Mouse (Mus musculus) midbrain, embryonic 14.5 days (tissue): ENCODE data around the gene Cxcl12. TPM values are rescaled to one million over a fixed set of nuclear protein-coding genes. Genes with fewer than 3 reads are reported as not detected.

Experiments used
- ATAC-seq: fragments of 200-750 bp; cut with Nextera tagmentation; 2 replicates; pipeline ENCODE4 v1.8.0; 2017; ENCODE audit warnings: moderate number of reproducible peaks, moderate library complexity; ENCODE audit not compliant: low FRiP score, low TSS enrichment
- DNase-seq: peaks from one replicate; pipeline ENCODE4 v3.0.0-alpha.2; 2015
- H3K27ac ChIP-seq: fragments of 300-500 bp; sonication (generic); replicated peaks from 2 replicates; pipeline ENCODE4 v1.5.1; 2014; ENCODE audit warnings: mild to moderate bottlenecking, low read depth, low read length, moderate library complexity
- H3K27me3 ChIP-seq: fragments of 300-500 bp; sonication (generic); 2 replicates; pipeline ENCODE4 v1.6.1; 2014; ENCODE audit warnings: low read length, control low read depth, mixed read lengths; ENCODE audit not compliant: control insufficient read depth, insufficient read depth
- H3K36me3 ChIP-seq: fragments of 300-500 bp; sonication (generic); 2 replicates; pipeline ENCODE4 v1.6.1; 2014; ENCODE audit warnings: low read length, control low read depth; ENCODE audit not compliant: control insufficient read depth, insufficient read depth
- H3K4me1 ChIP-seq: fragments of 300-500 bp; sonication (generic); 2 replicates; pipeline ENCODE4 v1.6.1; 2014; ENCODE audit warnings: mild to moderate bottlenecking, antibody characterized with exemption, low read length, control low read depth; ENCODE audit not compliant: control insufficient read depth, insufficient read depth
- H3K4me2 ChIP-seq: fragments of 300-500 bp; sonication (generic); 2 replicates; pipeline ENCODE4 v1.6.1; 2014; ENCODE audit warnings: mild to moderate bottlenecking, low read length, moderate library complexity
- H3K4me3 ChIP-seq: fragments of 300-500 bp; sonication (generic); replicated peaks from 2 replicates; pipeline ENCODE4 v1.5.1; 2014; ENCODE audit warnings: low read depth, low read length
- H3K9ac ChIP-seq: fragments of 300-500 bp; sonication (generic); replicated peaks from 2 replicates; pipeline ENCODE4 v1.6.1; 2014; ENCODE audit warnings: mild to moderate bottlenecking, low read length, moderate library complexity
- H3K9me3 ChIP-seq: fragments of 300-500 bp; sonication (generic); 2 replicates; pipeline ENCODE4 v1.6.1; 2016; ENCODE audit warnings: low read length, control low read depth, mixed read lengths; ENCODE audit not compliant: control insufficient read depth
- WGBS: fragments of 180-500 bp; shearing (Covaris S2); extraction: QIAGEN DNeasy Blood & Tissue Kit; methylation state at CpG from one replicate; pipeline ENCODE4 v1.1.7; 2014; 5-methylcytosine and 5-hydroxymethylcytosine counted together
- polyA plus RNA-seq: library from polyadenylated mRNA; unstranded; fragments of >200 nt; fragmentation: Nextera tagmentation; extraction: Ambion mirVana; gene quantifications from 2 replicates; pipeline ENCODE4 v1.2.1, GENCODE M21; 2014

The Cxcl12 gene
- polyA plus RNA-seq = 6.4 and 80.3 TPM in 2 replicates

DNA sequence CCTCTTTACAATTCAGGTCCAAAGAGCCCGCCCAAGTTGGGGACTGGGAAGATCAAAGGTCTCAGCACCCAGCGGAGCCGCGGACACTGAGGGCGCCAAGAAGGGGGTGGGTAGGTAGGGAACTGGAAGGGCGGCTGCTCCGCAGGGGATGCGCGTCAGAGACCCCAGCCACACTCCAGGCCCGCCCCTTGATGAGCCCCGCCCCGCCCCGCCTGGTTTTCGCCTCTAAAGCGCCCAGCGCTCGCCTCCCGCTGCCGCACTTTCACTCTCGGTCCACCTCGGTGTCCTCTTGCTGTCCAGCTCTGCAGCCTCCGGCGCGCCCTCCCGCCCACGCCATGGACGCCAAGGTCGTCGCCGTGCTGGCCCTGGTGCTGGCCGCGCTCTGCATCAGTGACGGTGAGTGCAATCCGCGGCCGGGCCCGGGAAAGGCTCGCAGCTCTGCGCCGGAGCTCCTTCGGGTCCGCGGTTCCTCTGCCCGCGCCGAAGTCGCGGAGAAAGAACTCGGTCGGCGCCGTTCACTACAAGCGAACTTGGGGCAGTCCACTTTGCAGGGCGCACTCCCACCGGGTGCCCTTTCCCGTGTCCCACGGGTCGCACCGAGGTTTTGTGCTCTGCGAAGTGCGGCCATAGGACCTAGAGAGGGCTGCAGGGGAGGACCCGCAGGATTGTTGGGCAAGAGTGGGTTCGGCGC is at the start of gene Cxcl12:
Gene Cxcl12 (plus strand): TSS at position 215 of the 691 bp plus-strand sequence.
- no peak within 1 kb of the TSS for H3K27ac ChIP-seq
- under 1% methylated on average over 64 of the region's 64 CpGs for WGBS
- DNase-seq (peak; percentile 65), ATAC-seq (0 out of 2 replicates have a peak, but pooled peaks have one; percentile 21)
- peak within 1 kb of the TSS; percentile 90 for H3K4me2 ChIP-seq
- H3K27me3 ChIP-seq = peaks cover 70% of the 10 kb centered on the region
- H3K4me3 ChIP-seq = peak within 1 kb of the TSS; percentile 49
- H3K9ac ChIP-seq = peak within 1 kb of the TSS; percentile 54
- no peaks in the 10 kb centered on the region for H3K36me3 ChIP-seq
- peaks cover 14% of the 10 kb centered on the region; the same call in 1 of the 2 replicates for H3K4me1 ChIP-seq
- no peaks in the 10 kb centered on the region for H3K9me3 ChIP-seq

DNA sequence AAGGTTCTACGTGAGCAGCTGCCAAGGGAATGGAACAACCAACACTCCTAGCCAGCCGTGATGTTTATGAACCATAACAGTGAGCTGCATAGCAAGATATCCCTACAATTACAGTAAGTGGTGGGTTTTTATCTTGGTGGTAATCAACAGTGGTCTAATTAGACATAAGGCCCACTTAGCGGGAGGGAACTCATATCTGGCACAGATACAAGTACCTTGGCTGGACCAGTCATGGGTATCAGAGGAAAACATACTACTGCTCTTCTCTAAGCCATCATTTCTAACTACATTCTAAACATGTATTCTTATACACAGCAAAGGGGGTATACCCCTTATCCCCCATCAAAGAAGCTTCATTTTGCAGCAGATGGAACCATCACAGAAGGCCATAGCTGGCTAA is 46.3 kb upstream of the Cxcl12 start:
- H3K9ac ChIP-seq = no peak overlapping the region
- no peak overlapping the region for H3K4me3 ChIP-seq
- no peaks in the 10 kb centered on the region for H3K4me1 ChIP-seq
- no peaks in the 10 kb centered on the region for H3K27me3 ChIP-seq
- no peaks in the 10 kb centered on the region for H3K9me3 ChIP-seq
- no peak overlapping the region for H3K4me2 ChIP-seq
- 92% methylated on average over 3 of the region's 3 CpGs for WGBS
- no peak overlapping the region for H3K27ac ChIP-seq
- no peaks in the 10 kb centered on the region for H3K36me3 ChIP-seq
- DNase-seq (no peak), ATAC-seq (no peak)

DNA sequence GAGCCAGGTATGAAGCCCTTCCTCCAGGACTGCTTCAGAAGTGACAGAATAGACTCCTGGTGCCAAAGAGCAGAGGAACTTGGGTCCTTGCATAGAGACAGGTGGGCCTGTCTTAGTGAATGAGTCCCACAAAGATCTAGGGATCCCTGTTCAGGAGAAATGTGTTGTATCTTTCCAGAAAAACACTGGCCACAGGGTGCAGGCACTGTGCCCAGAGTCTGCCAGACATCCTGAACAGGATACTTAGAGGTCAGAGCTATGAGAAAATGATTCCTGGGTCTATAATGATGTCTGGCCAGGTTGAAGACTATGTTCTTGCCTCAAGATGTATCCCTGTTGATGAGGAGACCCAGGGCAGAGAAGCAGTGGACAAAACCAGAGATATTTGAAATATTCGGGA is 42.0 kb upstream of the Cxcl12 start:
- DNase-seq (no peak), ATAC-seq (no peak)
- H3K27me3 ChIP-seq = no peaks in the 10 kb centered on the region
- no peaks in the 10 kb centered on the region for H3K36me3 ChIP-seq
- H3K4me2 ChIP-seq = no peak overlapping the region
- H3K9me3 ChIP-seq = no peaks in the 10 kb centered on the region
- no peak overlapping the region for H3K9ac ChIP-seq
- no peak overlapping the region for H3K27ac ChIP-seq
- H3K4me3 ChIP-seq = no peak overlapping the region
- 83% methylated on average over 1 of the region's 1 CpGs for WGBS
- no peaks in the 10 kb centered on the region for H3K4me1 ChIP-seq

DNA sequence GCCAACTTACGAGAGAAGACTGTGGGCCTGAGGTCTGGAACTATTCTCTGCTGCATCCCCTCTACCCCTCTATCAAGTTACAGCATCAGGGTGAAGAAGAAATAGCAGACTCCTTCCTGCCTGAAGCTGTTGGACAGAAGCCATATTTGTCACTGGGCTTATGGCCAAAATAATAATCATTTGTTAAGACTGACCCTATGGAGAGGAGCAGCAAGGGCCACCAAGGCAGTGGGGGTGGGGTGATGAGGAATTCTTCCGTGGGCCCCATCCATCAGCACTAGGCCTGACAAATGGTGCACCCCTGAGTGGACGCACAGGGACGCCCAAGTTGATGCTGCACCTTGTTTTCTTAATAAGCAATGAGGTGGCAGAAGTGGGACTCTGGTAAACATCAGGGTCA is 38.9 kb upstream of the Cxcl12 start:
- no peak for DNase-seq
- ATAC-seq = no peak
- Histone ChIP-seq H3K36me3 (no peaks in the 10 kb centered on the region), H3K27ac (no peak overlapping the region), H3K9ac (no peak overlapping the region), H3K4me3 (no peak overlapping the region), H3K27me3 (no peaks in the 10 kb centered on the region), H3K4me2 (no peak overlapping the region), H3K9me3 (no peaks in the 10 kb centered on the region), H3K4me1 (no peaks in the 10 kb centered on the region)
- 91% methylated on average over 4 of the region's 4 CpGs for WGBS

DNA sequence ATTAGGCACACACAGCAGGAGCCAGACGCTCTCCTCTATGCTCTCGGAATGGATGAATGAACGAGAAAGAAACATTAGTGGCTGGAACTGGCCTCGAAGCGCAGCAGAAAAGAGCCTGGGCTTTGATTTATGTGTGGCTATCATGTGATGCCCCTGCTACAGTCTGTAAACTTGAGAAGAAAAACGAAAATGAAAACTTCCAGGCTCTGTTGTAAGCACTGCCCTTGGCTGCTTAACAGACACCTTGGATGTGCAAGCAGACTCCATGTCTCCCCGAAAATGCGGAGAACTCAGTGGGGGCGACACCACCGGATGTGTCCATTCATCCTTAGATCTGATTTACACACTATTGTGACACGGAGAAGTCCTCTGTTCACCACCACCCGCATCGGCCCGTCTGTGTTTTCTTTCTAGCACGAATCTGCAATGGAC is 37.6 kb upstream of the Cxcl12 start:
- H3K4me1 ChIP-seq = no peaks in the 10 kb centered on the region
- no peak overlapping the region for H3K9ac ChIP-seq
- H3K9me3 ChIP-seq = no peaks in the 10 kb centered on the region
- H3K27ac ChIP-seq = no peak overlapping the region
- no peak overlapping the region for H3K4me3 ChIP-seq
- peak overlapping the region; percentile 13; the same call in 1 of the 2 replicates for H3K4me2 ChIP-seq
- no peaks in the 10 kb centered on the region for H3K36me3 ChIP-seq
- no peak for ATAC-seq
- H3K27me3 ChIP-seq = no peaks in the 10 kb centered on the region
- DNase-seq = peak; percentile 20
- 37% methylated on average over 15 of the region's 15 CpGs for WGBS

DNA sequence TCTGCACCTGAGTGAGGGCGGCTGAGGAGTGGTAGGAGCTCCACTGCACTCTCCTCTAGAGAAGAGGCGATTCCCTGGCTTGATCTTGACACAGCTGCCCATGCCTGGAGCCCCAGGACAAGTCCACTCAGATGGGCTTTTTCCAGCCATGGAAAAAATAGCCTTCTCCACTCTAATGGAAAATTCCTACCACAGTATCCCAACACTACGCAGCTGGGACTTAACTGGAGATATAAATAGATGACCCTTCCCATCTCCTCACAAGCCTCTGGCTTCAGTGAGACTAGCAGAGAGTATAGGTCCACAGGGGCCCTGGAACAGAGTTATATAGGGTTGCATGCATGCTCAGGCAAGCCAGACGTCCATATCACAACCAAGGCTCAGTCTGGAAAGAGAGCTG is 33.8 kb upstream of the Cxcl12 start:
- no peaks in the 10 kb centered on the region for H3K9me3 ChIP-seq
- no peaks in the 10 kb centered on the region for H3K36me3 ChIP-seq
- no peak overlapping the region for H3K9ac ChIP-seq
- H3K4me2 ChIP-seq = no peak overlapping the region
- WGBS = 82% methylated on average over 4 of the region's 4 CpGs
- H3K4me3 ChIP-seq = no peak overlapping the region
- H3K4me1 ChIP-seq = no peaks in the 10 kb centered on the region
- no peaks in the 10 kb centered on the region for H3K27me3 ChIP-seq
- DNase-seq (no peak), ATAC-seq (no peak)
- H3K27ac ChIP-seq = no peak overlapping the region

DNA sequence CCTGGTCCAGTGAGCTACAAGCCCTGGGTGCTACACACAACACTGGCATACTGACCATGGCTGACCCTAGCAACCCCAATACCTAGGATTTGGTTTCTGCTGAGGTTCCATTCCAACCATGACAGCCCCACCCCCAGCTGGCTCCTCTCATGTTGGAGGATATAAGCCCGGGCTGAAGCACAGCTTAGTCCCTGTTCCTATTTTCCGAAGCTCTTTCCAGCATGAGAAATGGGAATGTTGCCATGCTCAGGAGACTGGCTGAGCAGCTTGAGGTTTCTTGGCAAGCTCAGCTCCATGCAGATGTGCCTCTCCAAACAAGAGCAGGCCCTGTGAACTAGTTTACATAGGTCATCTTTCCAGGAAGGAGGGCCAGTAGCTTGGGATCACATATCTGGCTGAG is 30.6 kb upstream of the Cxcl12 start:
- Histone ChIP-seq H3K4me3 (no peak overlapping the region), H3K27ac (no peak overlapping the region), H3K9ac (no peak overlapping the region), H3K9me3 (no peaks in the 10 kb centered on the region), H3K27me3 (no peaks in the 10 kb centered on the region), H3K36me3 (no peaks in the 10 kb centered on the region), H3K4me2 (no peak overlapping the region), H3K4me1 (no peaks in the 10 kb centered on the region)
- WGBS = 79% methylated on average over 2 of the region's 2 CpGs
- ATAC-seq (no peak), DNase-seq (no peak)

DNA sequence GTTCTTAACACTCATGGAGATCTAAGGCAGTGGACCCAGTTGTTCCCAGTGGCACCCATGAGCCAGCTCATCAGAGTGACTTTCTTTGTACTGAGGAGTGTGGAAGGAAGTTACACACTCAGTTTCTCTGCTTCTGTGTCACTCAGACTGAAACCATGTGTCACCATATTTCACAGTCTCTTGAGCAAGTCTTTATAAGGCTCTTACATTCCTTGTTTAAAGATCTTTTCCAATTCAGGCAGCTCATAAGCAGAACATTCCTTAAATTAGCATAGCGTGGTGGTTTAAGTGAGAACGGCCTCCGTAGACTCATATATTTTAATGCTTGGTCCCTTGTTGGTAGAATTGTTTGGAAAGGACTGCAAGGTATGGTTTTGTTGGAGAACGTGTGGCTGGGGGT is 27.4 kb upstream of the Cxcl12 start:
- DNase-seq = no peak
- no peaks in the 10 kb centered on the region for H3K4me1 ChIP-seq
- H3K36me3 ChIP-seq = no peaks in the 10 kb centered on the region
- H3K27ac ChIP-seq = no peak overlapping the region
- 88% methylated on average over 4 of the region's 4 CpGs for WGBS
- H3K4me3 ChIP-seq = no peak overlapping the region
- no peaks in the 10 kb centered on the region for H3K27me3 ChIP-seq
- no peak overlapping the region for H3K9ac ChIP-seq
- ATAC-seq = no peak
- no peaks in the 10 kb centered on the region for H3K9me3 ChIP-seq
- H3K4me2 ChIP-seq = no peak overlapping the region

DNA sequence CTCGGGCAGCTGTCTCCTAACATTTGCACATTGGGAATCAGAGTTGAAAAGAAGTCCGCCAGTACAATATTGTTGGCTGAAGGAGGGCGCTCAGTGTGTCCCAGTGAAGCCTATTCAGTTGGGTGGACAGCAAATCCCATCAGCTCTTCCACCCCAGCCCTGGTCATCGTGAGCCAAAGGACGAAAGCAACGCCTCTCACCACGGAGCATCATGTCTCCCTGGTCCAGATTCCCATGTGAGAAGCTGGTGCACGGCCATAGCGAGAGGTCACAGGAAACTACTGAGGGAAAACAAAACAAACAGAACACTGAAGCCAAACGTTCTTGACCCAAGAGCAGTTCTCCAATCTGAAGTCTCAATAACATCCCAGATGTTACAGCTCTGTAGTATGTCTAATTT is 21.4 kb upstream of the Cxcl12 start:
- ATAC-seq (no peak), DNase-seq (no peak)
- Histone ChIP-seq H3K36me3 (no peaks in the 10 kb centered on the region), H3K27me3 (no peaks in the 10 kb centered on the region), H3K4me3 (no peak overlapping the region), H3K9ac (no peak overlapping the region), H3K4me2 (no peak overlapping the region), H3K9me3 (no peaks in the 10 kb centered on the region), H3K4me1 (no peaks in the 10 kb centered on the region), H3K27ac (no peak overlapping the region)
- 90% methylated on average over 10 of the region's 10 CpGs for WGBS
